Mouse (Mus musculus): ENCODE results near the gene Atxn1l. TPM values are rescaled to one million over a fixed set of nuclear protein-coding genes. Genes with fewer than 3 reads are reported as not detected.

Atxn1l gene
- polyA plus RNA-seq, 1 experiment from 2014 or later = 7.5 TPM

DNA sequence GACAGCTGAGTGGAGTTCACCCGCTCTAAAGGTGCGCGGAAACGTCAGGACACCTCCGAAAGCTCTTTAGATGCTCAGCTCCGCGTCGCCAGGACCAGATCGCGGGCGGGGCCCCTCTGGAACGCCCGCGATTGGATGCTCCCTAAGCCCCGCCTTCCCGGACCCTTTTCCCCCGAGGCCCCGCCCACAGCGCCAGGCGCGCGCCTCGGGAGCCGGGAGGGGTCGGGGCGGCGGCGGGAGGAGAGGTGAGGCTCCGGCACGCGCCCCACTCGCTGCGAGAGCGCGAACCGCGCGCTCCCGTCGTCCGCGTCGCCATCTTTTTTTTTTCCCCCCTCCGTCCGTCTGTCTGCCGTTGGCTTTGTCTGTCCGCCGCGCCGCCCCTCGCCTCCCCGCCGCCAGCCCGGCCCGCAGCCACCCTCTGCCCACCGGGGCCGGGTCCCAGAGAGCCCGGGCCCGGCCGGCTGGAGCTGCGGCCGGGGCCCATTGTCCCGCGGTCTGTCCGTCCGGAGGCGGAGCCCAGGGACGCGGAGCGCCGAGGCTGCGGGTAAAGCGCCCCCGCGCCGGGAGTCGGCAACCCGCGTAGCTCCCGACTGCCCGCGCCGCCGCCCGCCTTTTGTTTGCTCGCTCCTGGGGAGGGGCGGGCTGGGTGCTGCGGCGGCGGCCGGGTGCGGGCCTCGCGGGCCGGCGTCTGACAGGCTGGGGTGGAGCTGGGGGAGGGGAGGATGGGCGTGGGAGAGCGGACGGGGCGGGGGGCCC is 32.0 kb downstream of the Atxn1l start, which contains the start of gene Zfp821:
TSS of gene Zfp821 (plus strand) at position 227 of the 756 bp plus-strand sequence.
- Histone ChIP-seq H3K36me3 (ENCODE audit: insufficient read depth, low read length) (peaks cover 24% of the 10 kb centered on the region), H3K27me3 (ENCODE audit: insufficient read depth, low read length) (no peaks in the 10 kb centered on the region), H3K9ac (replicated peaks; ENCODE audit: low read length) (peak within 1 kb of the TSS; percentile 100), H3K4me1 (ENCODE audit: insufficient read depth, low read length) (peaks cover 27% of the 10 kb centered on the region), H3K4me2 (replicated peaks; ENCODE audit: low read depth, low read length) (peak within 1 kb of the TSS; percentile 95), H3K9me3 (ENCODE audit: low read length) (no peaks in the 10 kb centered on the region), H3K4me3 (ENCODE audit: low read length) (peak within 1 kb of the TSS; percentile 96), H3K27ac (ENCODE audit: low read length) (peak within 1 kb of the TSS; percentile 94)
- WGBS = under 1% methylated on average over 56 of the region's 100 CpGs
- peak; percentile 90 for ATAC-seq (ENCODE audit: low FRiP score, low TSS enrichment)

DNA sequence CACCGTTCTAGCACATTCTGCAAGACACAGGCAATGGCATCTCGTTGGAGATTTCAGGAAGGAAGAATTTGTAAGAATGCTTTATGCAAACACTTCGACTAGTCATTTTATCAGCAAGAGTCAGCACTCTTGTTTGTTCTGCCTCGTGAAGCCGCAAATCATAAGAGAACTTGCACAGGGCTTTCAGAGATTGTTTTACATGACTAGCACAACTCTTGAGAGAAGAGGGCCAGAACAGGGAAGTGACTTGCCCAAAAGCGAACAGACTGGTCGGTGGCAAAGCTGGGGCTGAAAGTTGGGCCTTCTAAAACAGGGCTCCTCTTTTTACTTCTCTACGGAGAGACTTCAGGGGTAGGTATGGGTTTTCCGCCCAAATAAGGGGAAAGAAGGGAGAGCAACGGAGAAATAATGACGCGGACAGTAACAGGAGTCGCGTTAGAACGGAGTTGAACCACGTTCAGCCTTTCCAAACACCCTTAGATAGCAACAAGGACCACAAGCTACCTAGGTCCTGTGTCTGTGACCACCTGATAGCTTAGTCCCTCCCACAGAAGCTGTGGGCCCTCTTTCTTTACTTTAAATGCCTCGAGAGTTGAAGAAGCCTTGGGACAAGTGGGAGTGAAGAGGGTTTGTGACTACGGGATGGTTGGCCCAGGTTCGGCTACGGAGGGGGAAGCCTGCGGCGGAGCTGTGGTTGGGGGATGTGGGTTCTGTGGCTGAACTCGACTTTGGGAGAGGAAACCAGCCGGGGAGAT is 32.8 kb downstream of the Atxn1l start:
- no peak; the same call in 1 of the 2 replicates for ATAC-seq (ENCODE audit: low FRiP score, low TSS enrichment)
- Histone ChIP-seq H3K27me3 (ENCODE audit: insufficient read depth, low read length) (no peaks in the 10 kb centered on the region), H3K27ac (ENCODE audit: low read length) (no peak overlapping the region; the same call in 1 of the 2 replicates), H3K4me2 (replicated peaks; ENCODE audit: low read depth, low read length) (peak overlapping the region; percentile 95), H3K9me3 (ENCODE audit: low read length) (no peaks in the 10 kb centered on the region), H3K36me3 (ENCODE audit: insufficient read depth, low read length) (peaks cover 18% of the 10 kb centered on the region), H3K4me1 (ENCODE audit: insufficient read depth, low read length) (peaks cover 27% of the 10 kb centered on the region), H3K9ac (replicated peaks; ENCODE audit: low read length) (peak overlapping the region; percentile 100), H3K4me3 (ENCODE audit: low read length) (peak overlapping the region; percentile 96)
- 8% methylated on average over 24 of the region's 24 CpGs for WGBS

DNA sequence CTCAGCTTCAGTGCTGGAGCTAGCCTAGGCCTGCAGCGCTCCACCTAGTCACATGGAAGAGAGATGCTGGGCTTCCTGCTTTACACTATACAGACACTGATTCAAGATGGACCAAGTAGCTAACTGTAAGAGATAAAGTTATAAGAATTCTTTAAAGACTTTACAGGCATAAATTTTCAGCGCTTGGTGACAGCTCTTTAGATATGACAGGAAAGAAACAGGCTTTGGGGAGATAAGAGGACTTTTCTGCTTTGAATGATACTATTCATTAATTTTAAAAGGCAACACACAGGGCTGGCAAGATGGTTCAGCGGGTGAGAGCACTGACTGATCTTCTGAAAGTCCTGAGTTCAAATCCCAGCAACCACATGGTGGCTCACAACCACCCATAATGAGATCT is 39.1 kb downstream of the Atxn1l start:
- 79% methylated on average over 3 of the region's 3 CpGs for WGBS

DNA sequence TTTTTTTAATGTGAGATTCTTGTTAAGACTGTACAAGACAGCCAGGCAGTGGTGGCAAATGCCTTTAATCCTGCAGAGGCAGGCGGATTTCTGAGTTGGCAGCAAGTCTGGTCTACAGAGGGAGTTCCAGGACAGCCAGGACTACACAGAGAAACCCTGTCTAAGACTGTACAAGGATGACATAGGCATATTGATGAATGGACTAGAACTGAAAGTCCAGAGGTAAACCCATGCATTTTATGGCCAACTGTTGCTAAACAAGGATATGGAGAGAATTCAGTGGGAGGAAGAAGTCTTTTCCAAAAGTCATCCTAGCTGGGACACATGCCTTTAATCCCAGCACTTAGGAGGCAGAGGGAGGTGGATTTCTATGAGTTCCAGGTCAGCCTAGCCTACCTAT is 39.8 kb downstream of the Atxn1l start:
- Histone ChIP-seq H3K9ac (replicated peaks; ENCODE audit: low read length) (no peak overlapping the region), H3K4me3 (ENCODE audit: low read length) (no peak overlapping the region), H3K27me3 (ENCODE audit: insufficient read depth, low read length) (no peaks in the 10 kb centered on the region), H3K4me1 (ENCODE audit: insufficient read depth, low read length) (0 out of 2 replicates have a peak, but pooled peaks cover 5% of the 10 kb centered on the region), H3K27ac (ENCODE audit: low read length) (no peak overlapping the region), H3K36me3 (ENCODE audit: insufficient read depth, low read length) (no peaks in the 10 kb centered on the region), H3K9me3 (ENCODE audit: low read length) (no peaks in the 10 kb centered on the region), H3K4me2 (replicated peaks; ENCODE audit: low read depth, low read length) (no peak overlapping the region)
- no peak for ATAC-seq (ENCODE audit: low FRiP score, low TSS enrichment)
- 67% methylated on average over 1 of the region's 1 CpGs for WGBS

More for the DNA sequence above, 39.1 kb downstream of the Atxn1l start:
- no peaks in the 10 kb centered on the region for H3K27me3 ChIP-seq (ENCODE audit: insufficient read depth, low read length)
- no peak overlapping the region for H3K9ac ChIP-seq (replicated peaks; ENCODE audit: low read length)
- no peak overlapping the region for H3K4me2 ChIP-seq (replicated peaks; ENCODE audit: low read depth, low read length)
- 0 out of 2 replicates have a peak, but pooled peaks cover 5% of the 10 kb centered on the region for H3K4me1 ChIP-seq (ENCODE audit: insufficient read depth, low read length)
- no peak overlapping the region for H3K4me3 ChIP-seq (ENCODE audit: low read length)
- H3K27ac ChIP-seq (ENCODE audit: low read length) = no peak overlapping the region
- H3K9me3 ChIP-seq (ENCODE audit: low read length) = no peaks in the 10 kb centered on the region
- H3K36me3 ChIP-seq (ENCODE audit: insufficient read depth, low read length) = no peaks in the 10 kb centered on the region
- ATAC-seq (ENCODE audit: low FRiP score, low TSS enrichment) = no peak

DNA sequence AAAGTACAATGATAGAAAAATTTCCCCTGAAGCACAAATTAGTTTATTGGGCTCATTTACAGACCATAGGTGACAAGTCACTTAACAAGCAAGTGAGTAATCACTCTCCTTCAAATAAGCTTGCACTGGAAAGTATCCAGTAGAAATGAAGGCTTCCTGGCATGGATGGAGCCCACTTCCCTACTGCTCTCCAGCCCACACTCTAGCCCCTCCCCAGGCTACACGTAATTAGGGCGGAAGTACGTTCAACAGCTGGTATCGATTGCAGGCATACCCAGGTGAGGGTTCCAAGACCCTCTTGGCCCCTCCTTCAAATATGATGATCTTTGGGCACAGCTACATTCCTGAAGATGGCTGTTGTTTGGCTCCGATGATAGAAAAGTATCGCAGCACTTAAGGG is 43.4 kb downstream of the Atxn1l start:
- ATAC-seq (ENCODE audit: low FRiP score, low TSS enrichment) = no peak
- no peak overlapping the region for H3K27ac ChIP-seq (ENCODE audit: low read length)
- no peak overlapping the region for H3K9ac ChIP-seq (replicated peaks; ENCODE audit: low read length)
- H3K27me3 ChIP-seq (ENCODE audit: insufficient read depth, low read length) = no peaks in the 10 kb centered on the region
- H3K4me3 ChIP-seq (ENCODE audit: low read length) = no peak overlapping the region
- WGBS = 37% methylated on average over 6 of the region's 6 CpGs
- H3K36me3 ChIP-seq (ENCODE audit: insufficient read depth, low read length) = no peaks in the 10 kb centered on the region
- peak overlapping the region; percentile 82 for H3K4me2 ChIP-seq (replicated peaks; ENCODE audit: low read depth, low read length)
- peaks cover 21% of the 10 kb centered on the region for H3K4me1 ChIP-seq (ENCODE audit: insufficient read depth, low read length)
- no peaks in the 10 kb centered on the region for H3K9me3 ChIP-seq (ENCODE audit: low read length)

DNA sequence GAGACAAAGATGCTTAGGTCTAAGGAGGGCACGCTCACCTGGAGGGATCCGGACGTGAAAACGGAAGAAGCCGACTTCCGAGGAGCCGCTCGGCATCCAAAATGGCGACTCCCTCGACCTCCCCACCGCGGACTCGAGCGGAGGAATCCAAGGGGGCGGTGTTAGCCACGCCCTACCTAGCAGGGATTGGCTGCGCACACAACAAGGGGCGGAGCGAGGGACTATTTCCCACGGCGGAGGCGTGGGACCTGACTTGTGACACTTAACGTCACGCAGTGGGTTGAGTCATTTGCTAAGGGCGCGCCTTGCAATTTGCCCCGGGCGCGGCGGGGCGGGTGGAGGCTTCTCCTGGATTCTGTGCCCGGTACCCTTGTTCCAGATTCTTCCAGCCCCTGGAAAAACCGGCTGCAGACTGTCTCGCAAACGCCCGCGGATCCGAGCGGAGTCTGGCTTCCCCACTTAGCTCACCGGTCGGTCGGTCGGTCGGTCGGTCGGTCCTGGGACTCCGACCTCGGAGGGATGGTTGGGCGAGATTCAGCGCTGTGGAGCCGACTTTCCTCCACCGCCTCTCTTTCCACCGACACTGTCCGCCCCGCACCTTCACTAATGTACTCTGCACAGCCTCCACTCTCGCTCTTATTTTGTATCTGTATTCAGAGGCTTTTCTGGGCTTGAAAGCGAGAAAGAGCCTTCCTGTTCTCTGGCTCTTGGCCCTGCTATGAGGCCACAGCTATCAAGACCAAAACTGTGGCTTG is 44.2 kb downstream of the Atxn1l start, which contains the start of gene Ist1:
TSS of gene Ist1 (minus strand) at position 115 of the 755 bp plus-strand sequence.
- Histone ChIP-seq H3K4me2 (replicated peaks; ENCODE audit: low read depth, low read length) (peak within 1 kb of the TSS; percentile 82), H3K4me1 (ENCODE audit: insufficient read depth, low read length) (peaks cover 21% of the 10 kb centered on the region), H3K9ac (replicated peaks; ENCODE audit: low read length) (peak within 1 kb of the TSS; percentile 96), H3K27ac (ENCODE audit: low read length) (peak within 1 kb of the TSS; percentile 86), H3K36me3 (ENCODE audit: insufficient read depth, low read length) (no peaks in the 10 kb centered on the region), H3K27me3 (ENCODE audit: insufficient read depth, low read length) (no peaks in the 10 kb centered on the region), H3K4me3 (ENCODE audit: low read length) (peak within 1 kb of the TSS; percentile 86), H3K9me3 (ENCODE audit: low read length) (no peaks in the 10 kb centered on the region)
- WGBS = under 1% methylated on average over 57 of the region's 57 CpGs
- peak; percentile 98 for ATAC-seq (ENCODE audit: low FRiP score, low TSS enrichment)

DNA sequence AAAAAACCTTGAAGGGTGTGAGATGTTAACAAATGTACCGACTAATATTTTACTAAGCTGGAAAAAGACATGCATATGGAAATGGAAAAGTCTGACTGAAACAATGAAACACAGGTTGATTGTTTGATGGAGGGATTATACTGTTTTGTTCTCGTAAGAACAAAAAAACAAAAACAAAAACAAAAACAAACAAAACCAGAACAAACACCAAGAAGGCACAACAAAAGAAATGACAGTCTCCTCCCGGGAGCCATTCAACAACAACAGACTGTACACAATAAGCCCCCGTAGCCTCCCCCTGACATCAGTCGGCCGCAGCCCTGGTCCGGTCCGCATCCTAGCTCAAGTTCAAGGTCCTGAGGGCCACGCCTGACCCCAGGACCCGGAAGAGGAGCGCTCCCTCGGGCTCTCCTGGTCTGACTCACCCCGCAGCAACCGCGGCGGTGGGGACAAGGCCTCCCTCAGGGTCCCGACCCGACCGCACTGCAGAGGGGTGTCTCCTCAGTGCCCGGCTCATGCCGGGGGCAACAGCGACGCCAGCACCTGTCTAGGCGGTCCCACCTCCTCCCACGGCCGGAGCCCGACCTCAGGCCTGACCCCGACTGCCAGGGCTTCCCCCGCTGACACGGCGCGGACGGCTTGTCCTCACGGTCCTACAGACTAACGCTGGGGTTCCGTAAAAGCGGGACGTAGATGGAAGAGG is 44.9 kb downstream of the Atxn1l start:
- Histone ChIP-seq H3K4me1 (ENCODE audit: insufficient read depth, low read length) (peaks cover 21% of the 10 kb centered on the region), H3K4me2 (replicated peaks; ENCODE audit: low read depth, low read length) (peak overlapping the region; percentile 80), H3K9ac (replicated peaks; ENCODE audit: low read length) (peak overlapping the region; percentile 96), H3K36me3 (ENCODE audit: insufficient read depth, low read length) (no peaks in the 10 kb centered on the region), H3K27me3 (ENCODE audit: insufficient read depth, low read length) (no peaks in the 10 kb centered on the region), H3K9me3 (ENCODE audit: low read length) (no peaks in the 10 kb centered on the region), H3K27ac (ENCODE audit: low read length) (peak overlapping the region; percentile 86), H3K4me3 (ENCODE audit: low read length) (peak overlapping the region; percentile 86)
- ATAC-seq (ENCODE audit: low FRiP score, low TSS enrichment) = peak; percentile 77
- under 1% methylated on average over 38 of the region's 38 CpGs for WGBS

DNA sequence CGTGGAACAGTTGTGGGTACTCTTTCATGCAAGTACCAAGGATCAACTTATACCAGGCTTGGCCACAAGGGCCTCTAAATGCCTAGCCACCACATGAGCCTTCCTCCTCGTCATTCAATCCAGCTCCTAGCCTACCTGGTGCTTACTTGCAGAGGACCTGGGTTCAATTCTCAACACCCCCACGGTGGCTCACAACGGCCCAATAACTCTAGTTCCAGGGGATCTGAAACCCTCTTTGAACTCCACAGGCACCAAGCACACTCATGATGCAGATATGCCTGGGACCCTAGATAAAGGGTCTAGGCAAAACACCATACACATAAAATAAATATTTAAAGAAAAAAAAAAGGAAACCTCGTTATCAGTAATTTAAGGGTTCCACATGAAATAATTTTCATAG is 45.8 kb downstream of the Atxn1l start:
- no peak for ATAC-seq (ENCODE audit: low FRiP score, low TSS enrichment)
- Histone ChIP-seq H3K9me3 (ENCODE audit: low read length) (no peaks in the 10 kb centered on the region), H3K27me3 (ENCODE audit: insufficient read depth, low read length) (no peaks in the 10 kb centered on the region), H3K4me3 (ENCODE audit: low read length) (peak overlapping the region; percentile 86), H3K9ac (replicated peaks; ENCODE audit: low read length) (peak overlapping the region; percentile 96), H3K27ac (ENCODE audit: low read length) (no peak overlapping the region), H3K4me2 (replicated peaks; ENCODE audit: low read depth, low read length) (peak overlapping the region; percentile 80), H3K4me1 (ENCODE audit: insufficient read depth, low read length) (peaks cover 21% of the 10 kb centered on the region), H3K36me3 (ENCODE audit: insufficient read depth, low read length) (no peaks in the 10 kb centered on the region)
- 51% methylated on average over 5 of the region's 5 CpGs for WGBS

DNA sequence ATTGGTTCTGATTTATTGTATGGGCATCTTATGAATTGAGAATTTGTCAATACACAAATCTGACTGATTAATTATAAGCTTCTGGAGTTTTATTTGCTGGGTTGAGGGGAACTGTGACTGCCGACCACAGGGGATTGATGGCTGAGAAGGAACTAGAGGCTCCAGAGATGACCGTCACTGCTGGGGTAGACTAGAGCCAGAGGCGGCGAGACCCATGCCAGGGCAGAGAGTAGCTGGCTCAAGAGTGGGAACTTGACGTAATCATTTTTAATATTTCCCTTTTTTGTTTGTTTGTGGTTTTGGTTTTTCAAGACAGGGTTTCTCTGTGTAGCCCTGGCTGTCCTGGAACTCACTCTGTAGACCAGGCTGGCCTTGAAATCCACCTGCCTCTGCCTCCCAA is 50.3 kb downstream of the Atxn1l start:
- WGBS = 93% methylated on average over 5 of the region's 5 CpGs
- Histone ChIP-seq H3K36me3 (ENCODE audit: insufficient read depth, low read length) (peaks cover 7% of the 10 kb centered on the region), H3K27ac (ENCODE audit: low read length) (no peak overlapping the region), H3K4me3 (ENCODE audit: low read length) (no peak overlapping the region), H3K4me1 (ENCODE audit: insufficient read depth, low read length) (peaks cover 19% of the 10 kb centered on the region), H3K9ac (replicated peaks; ENCODE audit: low read length) (no peak overlapping the region), H3K27me3 (ENCODE audit: insufficient read depth, low read length) (no peaks in the 10 kb centered on the region), H3K9me3 (ENCODE audit: low read length) (no peaks in the 10 kb centered on the region), H3K4me2 (replicated peaks; ENCODE audit: low read depth, low read length) (no peak overlapping the region)
- no peak for ATAC-seq (ENCODE audit: low FRiP score, low TSS enrichment)
